Mouse (Mus musculus) right cerebral cortex, adult 18-20 months (tissue): ENCODE data around the gene Inha.
A peak's percentile ranks its signal among the peaks of the same experiment; 100 is the strongest.

ENCODE experiments used
- DNase-seq: peaks from one replicate; pipeline ENCODE4 v3.0.0; 2022; ENCODE audit warnings: mixed read lengths

Gene Inha

GRCm38 (mm10) chr1:75490785-75491551 lies 15.9 kb upstream of the Inha start:
- no peak for DNase-seq

DNA sequence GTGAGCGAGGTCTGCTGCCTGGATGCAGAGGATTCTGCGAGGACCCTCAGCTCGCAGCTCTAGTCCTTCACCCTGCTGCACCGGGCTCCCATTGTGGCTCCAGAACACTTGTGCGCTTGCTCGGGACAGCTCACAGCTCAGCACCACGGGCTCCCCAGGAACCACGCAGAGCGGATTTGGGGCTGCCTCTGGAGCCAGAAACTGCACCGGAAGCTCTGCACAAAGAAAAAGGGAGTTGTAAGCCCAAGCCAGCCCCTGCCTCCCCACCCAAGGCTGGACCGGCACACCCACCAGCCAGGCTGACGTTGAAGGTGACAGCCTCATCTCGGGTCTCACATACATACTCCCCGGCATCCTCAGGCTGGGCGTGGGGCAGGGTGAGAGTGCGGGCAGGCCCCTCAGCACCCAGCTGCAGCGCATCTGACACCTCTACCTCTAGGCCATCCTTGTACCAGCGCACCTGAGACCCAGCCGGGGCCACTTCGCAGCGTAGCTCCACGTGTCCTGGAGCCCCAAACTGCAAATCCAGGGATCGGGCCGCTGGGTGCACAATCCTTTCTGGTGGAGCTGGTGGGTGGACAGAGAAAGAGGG lies 14.2 kb upstream of the Inha start:
- DNase-seq = no peak

DNA sequence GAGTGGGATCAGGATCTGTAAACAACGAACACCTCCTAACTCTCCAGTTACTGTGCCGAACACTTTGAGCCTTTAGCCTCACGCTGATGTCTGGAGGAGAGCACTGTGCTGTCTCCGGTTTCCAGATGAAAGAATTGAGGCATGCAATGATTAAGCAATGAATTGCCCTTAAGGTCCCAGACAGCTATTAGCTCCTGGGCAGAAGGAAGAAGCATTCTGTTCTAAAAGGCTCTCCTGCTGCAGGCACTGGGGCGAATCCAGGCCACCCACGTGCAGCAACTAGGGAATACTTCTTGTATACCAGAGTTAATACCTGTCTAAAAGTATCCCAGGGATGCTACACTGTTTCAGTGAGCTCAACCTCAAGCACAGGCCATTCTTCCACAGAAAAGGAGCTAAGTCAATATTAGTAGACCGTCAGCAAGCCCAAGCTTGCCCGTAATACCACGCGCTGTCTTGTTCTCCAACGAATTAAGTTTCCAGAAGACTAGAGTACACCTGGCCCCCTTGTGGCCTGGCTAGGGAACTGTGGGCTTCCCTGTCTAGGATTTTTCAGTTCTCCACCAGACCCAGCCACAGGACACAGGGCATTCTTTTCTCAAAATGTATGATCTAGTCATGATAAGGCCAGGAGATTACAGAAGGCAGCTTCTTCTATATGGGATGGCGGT lies 11.9 kb upstream of the Inha start:
- DNase-seq = peak; percentile 60

GRCm38 (mm10) chr1:75498897-75499296 lies 8.0 kb upstream of the Inha start:
- DNase-seq = no peak

DNA sequence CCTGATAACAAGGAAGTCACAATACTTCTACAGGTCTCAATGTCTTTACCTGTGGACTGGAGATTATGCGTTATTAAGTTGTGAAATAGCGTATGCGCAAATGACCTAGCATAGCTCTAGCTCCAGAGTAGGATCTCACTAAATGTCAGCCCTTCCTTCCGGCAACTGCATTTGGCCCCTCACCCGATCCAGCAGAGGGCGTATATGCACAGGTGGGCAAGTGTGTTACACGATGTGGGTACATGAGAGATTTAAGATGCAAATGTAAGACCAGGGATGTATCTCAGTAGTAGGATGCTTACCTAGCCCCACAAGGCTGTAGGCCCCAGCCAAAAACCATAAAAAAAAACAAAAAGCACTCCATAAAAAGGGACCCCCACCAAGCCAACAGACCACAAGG lies 7.4 kb upstream of the Inha start:
- DNase-seq = no peak

DNA sequence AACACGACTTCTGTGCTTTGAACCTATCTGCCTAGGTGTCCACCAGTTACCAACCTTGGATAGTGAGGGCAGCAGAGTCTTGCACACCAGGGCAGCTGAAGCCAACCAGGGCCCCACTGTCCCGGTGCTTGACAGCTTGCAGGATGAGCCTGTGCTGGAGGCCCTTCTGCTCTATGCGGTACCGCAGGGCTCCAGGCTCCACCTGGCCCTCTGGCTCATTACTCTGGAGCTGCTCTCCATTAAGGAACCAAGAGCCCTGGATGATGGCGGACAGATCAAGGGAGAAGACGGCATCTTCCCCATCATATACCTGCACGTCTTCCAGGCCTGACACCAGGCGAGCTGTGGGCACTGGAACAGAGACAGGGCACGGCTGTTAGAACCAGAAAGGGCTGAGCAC lies 5.0 kb upstream of the Inha start:
- no peak for DNase-seq

DNA sequence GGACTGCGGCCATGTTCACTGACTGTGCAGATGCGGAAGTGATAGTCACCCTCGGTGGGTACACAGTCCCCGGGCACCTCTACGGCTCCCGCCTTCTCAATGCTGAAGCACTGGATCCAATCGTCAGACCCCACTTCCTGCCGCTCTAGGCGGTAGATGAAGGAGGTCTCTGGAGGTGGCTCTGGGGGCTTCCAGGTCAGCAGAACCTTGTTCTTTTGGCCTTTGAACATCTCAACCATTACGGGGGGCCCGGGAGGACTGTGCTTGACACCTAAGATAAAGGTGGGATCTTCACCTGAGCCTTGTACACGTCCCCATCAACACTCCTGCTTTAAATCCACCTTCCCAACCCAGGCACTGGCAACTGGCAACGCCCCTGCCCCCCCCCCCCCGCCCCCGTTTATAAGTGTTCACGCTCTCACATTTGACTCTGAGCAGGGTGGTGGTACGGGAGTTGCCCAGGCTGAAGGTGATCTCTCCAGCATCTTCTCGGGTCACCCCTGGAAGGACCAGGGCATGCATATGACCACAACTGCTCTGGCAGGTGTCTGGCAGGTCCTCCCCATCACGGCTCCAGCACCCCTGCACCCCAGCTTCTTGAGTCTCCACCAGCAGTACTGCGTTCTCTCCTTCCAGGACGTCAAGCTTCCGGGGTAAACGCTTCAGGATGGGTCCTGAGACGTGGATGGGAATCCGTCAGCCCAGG lies 3.8 kb upstream of the Inha start:
- DNase-seq = no peak

GRCm38 (mm10) chr1:75503651-75503980 lies 3.3 kb upstream of the Inha start:
- DNase-seq = no peak

DNA sequence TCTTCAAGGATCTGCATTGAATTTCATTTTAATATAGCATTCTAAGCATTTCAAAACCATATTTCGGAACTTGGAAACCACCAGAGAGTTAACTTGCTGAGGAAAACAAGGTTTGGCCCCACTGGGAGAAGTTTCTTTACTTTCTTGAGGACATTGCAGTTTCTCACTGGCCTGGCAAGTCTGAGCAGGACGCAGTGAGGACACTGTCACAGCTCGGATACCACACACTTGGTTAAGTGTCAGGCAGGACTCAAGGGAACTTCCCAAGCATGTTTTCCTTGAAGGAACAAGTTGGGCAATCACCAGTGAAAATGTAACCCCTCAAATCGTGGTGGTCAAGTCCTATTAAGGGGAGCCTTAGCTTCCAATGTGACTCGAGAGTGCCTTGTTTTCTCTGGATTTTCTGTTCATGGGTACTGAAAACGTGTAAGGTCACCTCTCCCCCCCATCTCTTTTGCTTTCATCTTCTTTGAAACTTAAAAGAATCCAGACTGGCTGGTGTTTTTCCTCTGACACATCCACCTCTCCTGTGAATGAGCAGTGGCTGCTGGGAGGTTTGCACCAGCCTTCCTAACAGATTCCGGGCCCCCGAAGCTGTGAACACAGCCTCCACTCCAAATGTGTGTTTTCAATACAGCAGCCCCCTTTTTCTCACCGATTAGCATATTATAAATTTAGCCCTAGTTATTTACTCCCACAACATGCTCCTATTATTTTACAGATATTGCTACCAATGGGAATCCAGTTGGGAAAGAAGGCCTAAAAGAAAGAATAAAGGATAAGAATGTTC lies 2.4 kb upstream of the Inha start:
- peak; percentile 71 for DNase-seq

DNA sequence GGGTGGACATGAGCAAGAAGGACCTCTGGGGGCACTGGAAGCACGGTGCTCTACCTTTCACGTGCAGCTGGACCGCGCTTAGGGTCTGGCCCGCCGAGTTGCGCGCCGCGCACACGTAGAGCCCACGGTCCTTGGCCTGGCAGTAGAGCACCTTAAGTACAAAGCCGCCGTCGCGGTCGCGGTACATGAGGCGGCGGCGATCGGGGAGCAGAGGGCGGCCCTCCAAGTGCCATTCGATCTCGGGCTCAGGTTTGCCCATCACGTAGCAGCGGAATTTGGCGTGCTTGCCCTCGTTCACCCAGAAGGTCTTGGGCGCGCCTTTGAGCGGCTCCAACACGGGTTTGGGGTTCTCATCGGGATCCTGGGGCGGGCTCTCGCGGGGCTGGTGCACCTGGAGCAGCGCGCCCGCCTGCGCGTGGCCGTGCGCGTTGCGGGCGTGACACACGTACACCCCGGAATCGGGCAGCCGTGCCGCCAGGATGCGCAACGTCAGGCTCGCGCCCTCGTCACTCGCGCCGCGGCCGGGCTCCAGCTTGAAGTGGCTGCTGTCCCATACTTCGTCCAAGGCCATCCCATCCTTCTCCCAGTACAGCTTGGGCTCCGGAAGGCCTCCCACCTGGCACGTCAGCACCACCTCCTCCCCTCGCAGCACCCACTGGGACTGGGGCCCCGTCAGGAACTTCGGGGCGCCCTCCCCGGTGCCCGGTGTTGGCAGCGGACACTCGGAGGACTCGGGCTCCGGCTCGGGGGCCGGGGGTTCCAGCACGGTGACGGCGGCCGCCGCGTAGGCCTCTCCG lies 1.5 kb upstream of the Inha start:
- peak; percentile 89 for DNase-seq

GRCm38 (mm10) chr1:75505956-75506831 lies 683 bp upstream of the Inha start, which contains the start of gene Obsl1:
Obsl1 (minus strand) TSS chr1:75506452.
- DNase-seq = peak; percentile 51

DNA sequence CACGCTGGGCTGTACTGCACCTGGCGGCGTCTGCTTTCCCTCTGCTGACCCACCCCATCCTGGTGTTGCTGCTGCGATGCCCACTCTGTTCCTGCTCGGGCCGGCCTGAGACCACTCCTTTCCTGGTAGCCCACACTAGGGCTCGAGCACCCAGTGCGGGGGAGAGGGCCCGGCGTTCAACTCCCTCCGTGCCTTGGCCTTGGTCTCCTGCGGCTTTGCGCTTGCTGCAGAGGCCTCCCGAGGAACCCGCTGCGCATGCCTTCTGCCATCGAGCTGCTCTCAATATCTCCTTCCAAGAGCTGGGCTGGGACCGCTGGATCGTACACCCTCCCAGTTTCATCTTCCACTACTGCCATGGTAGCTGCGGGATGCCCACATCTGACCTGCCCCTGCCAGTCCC lies 2.7 kb downstream of the Inha start:
- no peak for DNase-seq

GRCm38 (mm10) chr1:75510154-75510553 lies 3.3 kb downstream of the Inha start:
- DNase-seq = no peak

DNA sequence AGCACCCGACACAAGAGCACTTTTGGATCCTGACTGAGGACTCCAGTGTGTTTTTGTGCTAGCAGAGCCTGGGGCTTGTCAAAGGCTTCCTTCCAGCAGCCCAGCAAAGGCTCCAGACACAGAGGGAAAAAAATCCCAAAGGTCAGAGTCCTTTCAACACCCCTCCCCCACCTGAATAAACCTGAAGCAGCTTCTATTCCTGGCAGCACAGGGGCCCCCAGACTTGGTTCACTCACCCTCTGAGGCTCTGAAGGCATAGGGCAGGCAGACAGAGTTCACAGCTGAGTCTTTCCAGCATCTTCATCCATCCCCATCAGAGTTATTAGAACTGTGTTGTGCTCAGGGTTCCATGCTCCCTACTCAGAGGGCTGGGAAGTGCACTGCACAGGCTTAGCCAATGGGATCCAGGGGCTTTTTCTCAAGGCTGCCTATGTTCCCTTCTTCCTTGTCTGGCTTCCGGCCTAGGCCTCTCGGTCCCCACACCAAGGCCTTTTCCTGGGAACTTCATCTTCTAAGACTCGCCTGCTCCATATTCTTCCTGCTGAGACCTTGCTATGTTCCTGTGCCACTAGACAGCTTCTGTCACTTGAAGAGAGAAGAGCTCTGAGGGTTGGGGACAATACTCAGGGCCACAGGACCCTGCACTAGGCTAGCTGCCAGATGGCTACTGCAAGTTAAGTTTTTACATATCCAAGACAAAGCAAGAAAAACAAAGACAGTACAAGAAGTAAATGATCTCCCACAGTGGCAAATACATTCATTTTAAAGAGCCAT lies 4.7 kb downstream of the Inha start:
- DNase-seq = no peak

DNA sequence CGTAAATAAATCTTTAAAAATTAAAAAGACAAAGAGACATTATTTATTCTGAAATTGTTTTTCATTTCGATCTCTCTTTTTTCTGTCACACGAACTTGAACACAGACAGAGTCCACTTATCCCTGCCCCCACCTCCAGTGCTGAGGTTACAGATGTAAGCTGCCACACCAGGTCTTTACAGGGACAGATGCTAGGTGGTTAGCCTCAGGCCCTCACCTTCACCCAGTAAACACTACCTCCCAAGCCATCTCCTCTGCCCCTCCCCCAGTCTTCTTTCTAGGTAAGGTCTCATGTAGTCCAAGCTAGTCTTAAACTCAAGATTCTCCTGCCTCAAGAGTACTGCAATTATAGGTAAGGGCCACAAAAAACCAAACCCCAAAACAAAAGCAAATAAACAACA lies 5.7 kb downstream of the Inha start:
- DNase-seq = no peak

DNA sequence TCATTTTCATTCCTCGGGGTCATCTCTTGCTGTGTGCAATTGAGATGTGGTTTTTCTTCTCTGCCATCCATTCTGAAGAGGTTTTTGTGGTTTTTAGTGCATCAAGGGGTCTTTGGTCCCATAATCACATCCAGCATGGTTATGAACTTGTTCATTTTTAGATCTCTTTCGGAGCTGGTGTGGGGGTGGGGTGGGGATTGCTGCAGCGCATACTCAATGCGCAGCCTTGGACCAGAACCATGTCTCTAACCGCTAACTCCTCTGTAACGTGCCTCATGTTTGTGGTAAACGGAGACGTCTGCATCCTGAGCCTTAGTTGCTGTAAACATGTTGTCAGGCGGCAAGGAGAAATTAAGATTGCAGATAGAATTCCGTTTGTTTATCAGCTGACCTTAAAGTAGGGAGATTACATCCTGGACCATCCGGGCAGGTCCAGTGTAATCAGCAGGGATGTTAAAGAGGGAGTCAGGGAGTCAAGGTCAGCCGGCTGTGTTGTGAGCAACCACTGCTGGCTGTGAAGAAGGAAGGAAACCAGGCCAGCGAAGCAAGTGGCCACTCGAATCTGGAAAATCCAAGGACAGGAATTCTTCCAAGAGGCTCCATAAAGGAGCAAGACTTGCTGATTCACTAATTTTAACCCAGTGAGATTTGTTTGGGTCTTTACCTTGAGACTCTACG lies 10.0 kb downstream of the Inha start:
- DNase-seq = no peak

DNA sequence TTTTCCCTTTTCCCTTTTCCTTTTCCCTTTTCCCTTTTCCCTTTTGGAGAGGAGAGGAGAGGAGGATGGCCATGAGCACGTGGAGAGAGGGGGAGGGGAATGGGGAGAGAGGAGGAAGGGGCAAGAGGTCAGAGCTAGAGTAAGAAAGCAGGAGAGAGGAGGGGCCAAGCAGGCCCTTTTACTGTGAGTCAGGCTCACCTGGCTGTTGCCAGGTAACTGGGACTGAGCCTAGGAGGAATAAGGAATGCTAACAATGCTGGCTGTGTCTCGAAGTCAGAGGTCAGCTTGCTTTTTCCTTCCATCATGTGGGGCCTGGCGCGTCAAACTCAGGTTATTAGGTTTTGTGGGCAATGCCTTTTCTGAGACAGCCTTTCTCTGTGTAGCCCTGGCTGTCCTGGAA lies 11.1 kb downstream of the Inha start:
- DNase-seq = no peak

DNA sequence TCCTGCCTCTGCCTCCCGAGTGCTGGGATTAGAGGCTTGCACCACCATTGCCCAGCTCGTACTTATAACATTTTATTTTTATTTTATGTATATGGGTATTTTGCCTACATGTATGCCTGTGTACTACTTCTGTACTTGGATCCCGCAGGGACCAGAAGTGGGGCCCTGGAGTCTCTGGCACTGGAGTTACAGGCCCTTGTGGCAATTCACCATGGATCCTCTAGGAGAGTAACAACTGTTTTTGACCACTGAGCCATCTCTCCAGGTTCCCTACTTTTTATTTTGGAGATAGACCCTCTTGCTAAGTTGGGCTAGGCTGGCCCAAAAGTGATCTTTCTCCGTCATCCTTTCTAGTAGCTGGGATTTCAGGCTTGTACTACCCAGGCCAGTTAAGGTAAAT lies 11.6 kb downstream of the Inha start:
- no peak for DNase-seq

DNA sequence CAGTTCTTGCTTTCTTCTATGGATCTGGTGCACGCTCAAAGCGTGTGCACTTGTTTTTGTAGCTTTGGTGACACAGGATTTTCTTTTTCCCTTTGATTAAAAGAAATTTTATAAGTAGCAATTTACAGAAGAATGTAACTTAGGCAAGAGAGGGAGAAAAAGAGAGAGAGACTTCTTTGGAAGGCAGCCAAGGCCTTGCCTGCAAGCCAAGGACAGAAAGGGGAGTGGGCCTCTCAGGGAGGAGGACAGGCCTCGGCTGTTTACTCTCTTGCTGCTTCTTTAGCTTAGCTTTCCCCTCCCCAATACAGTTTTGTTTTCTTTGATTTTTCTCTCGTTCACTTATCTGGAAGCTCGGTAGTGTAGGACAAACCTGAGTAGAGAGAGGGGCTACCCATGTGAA lies 12.7 kb downstream of the Inha start:
- DNase-seq = no peak
